Mouse (Mus musculus) intestine, embryonic 16.5 days (tissue): Measurements from ENCODE around the gene Grap. TPM values are rescaled to one million over a fixed set of nuclear protein-coding genes. Genes with fewer than 3 reads are reported as not detected.
A peak's percentile ranks its signal among the peaks of the same experiment; 100 is the strongest.

Experiments used
- ATAC-seq: fragments of 200-750 bp; cut with Nextera tagmentation; 2 replicates; pipeline ENCODE4 v1.8.0; 2017; ENCODE audit warnings: moderate TSS enrichment, moderate library complexity
- H3K27ac ChIP-seq: fragments of 300-500 bp; sonication (generic); 2 replicates; pipeline ENCODE4 v1.5.1; 2014; ENCODE audit warnings: mild to moderate bottlenecking, low read length
- H3K27me3 ChIP-seq: fragments of 300-500 bp; sonication (generic); replicated peaks from 2 replicates; pipeline ENCODE4 v1.6.1; 2014; ENCODE audit warnings: low read length, control low read depth, mixed read lengths; ENCODE audit not compliant: control insufficient read depth, insufficient read depth
- H3K36me3 ChIP-seq: fragments of 300-500 bp; sonication (generic); 2 replicates; pipeline ENCODE4 v1.6.1; 2014; ENCODE audit warnings: low read length, control low read depth; ENCODE audit not compliant: control insufficient read depth, insufficient read depth
- H3K4me1 ChIP-seq: fragments of 300-500 bp; sonication (generic); 2 replicates; pipeline ENCODE4 v1.6.1; 2014; ENCODE audit warnings: low read length, control low read depth, mixed read lengths; ENCODE audit not compliant: control insufficient read depth, insufficient read depth
- H3K4me2 ChIP-seq: fragments of 300-500 bp; sonication (generic); 2 replicates; pipeline ENCODE4 v1.6.1; 2014; ENCODE audit warnings: low read depth, low read length, control low read depth
- H3K4me3 ChIP-seq: fragments of 300-500 bp; sonication (generic); 2 replicates; pipeline ENCODE4 v1.5.1; 2014; ENCODE audit warnings: mild to moderate bottlenecking, low read length
- H3K9ac ChIP-seq: fragments of 300-500 bp; sonication (generic); 2 replicates; pipeline ENCODE4 v1.6.1; 2014; ENCODE audit warnings: low read depth, low read length
- H3K9me3 ChIP-seq: fragments of 300-500 bp; sonication (generic); 2 replicates; pipeline ENCODE4 v1.6.1; 2016; ENCODE audit warnings: low read length, control low read depth; ENCODE audit not compliant: control insufficient read depth
- WGBS: fragments of 180-500 bp; shearing (Covaris S2); extraction: QIAGEN DNeasy Blood & Tissue Kit; methylation state at CpG from one replicate; pipeline ENCODE4 v1.1.7; 2014; 5-methylcytosine and 5-hydroxymethylcytosine counted together
- polyA plus RNA-seq: library from polyadenylated mRNA; unstranded; fragments of >200 nt; fragmentation: Nextera tagmentation; extraction: Ambion mirVana; gene quantifications from 2 replicates; pipeline ENCODE4 v1.2.1, GENCODE M21; 2015

Gene Grap
- polyA plus RNA-seq, 1 experiment from 2014 or later, result 8.6 TPM

GRCm38 (mm10) chr11:61708928-61709327 is 55.9 kb downstream of the Grap start:
- Histone ChIP-seq H3K4me2 (no peak overlapping the region), H3K4me1 (no peaks in the 10 kb centered on the region), H3K9me3 (no peaks in the 10 kb centered on the region), H3K36me3 (no peaks in the 10 kb centered on the region), H3K27ac (no peak overlapping the region), H3K4me3 (no peak overlapping the region), H3K9ac (no peak overlapping the region), H3K27me3 (no peaks in the 10 kb centered on the region)
- no peak for ATAC-seq
- 58% methylated on average over 3 of the region's 3 CpGs for WGBS

- no peaks in the 10 kb centered on the region for H3K4me1 ChIP-seq
- H3K4me2 ChIP-seq, result no peak overlapping the region
- ATAC-seq, result no peak
- no peaks in the 10 kb centered on the region for H3K36me3 ChIP-seq
- no peak overlapping the region for H3K27ac ChIP-seq
- H3K9ac ChIP-seq, result no peak overlapping the region
- no peak overlapping the region for H3K4me3 ChIP-seq
- no peaks in the 10 kb centered on the region for H3K27me3 ChIP-seq
- H3K9me3 ChIP-seq, result no peaks in the 10 kb centered on the region
- 64% methylated on average over 15 of the region's 15 CpGs for WGBS
These were observed 60.2 kb downstream of the Grap start for GRCm38 (mm10) chr11:61713157-61713855.

GRCm38 (mm10) chr11:61714346-61715117 is 61.5 kb downstream of the Grap start:
- no peaks in the 10 kb centered on the region for H3K27me3 ChIP-seq
- 49% methylated on average over 11 of the region's 11 CpGs for WGBS
- no peak overlapping the region for H3K4me3 ChIP-seq
- H3K36me3 ChIP-seq, result no peaks in the 10 kb centered on the region
- no peak overlapping the region for H3K4me2 ChIP-seq
- H3K9me3 ChIP-seq, result no peaks in the 10 kb centered on the region
- H3K4me1 ChIP-seq, result no peaks in the 10 kb centered on the region
- ATAC-seq, result peak; percentile 81
- no peak overlapping the region for H3K9ac ChIP-seq
- no peak overlapping the region for H3K27ac ChIP-seq

GRCm38 (mm10) chr11:61715130-61715529 is 62.1 kb downstream of the Grap start:
- Histone ChIP-seq H3K9me3 (no peaks in the 10 kb centered on the region), H3K36me3 (no peaks in the 10 kb centered on the region), H3K27me3 (no peaks in the 10 kb centered on the region), H3K4me1 (no peaks in the 10 kb centered on the region), H3K4me3 (no peak overlapping the region), H3K9ac (no peak overlapping the region), H3K27ac (no peak overlapping the region), H3K4me2 (no peak overlapping the region)
- 0 out of 2 replicates have a peak, but pooled peaks have one; percentile 7 for ATAC-seq
- WGBS, result 65% methylated on average over 6 of the region's 6 CpGs

- H3K27ac ChIP-seq, result no peak overlapping the region
- H3K27me3 ChIP-seq, result no peaks in the 10 kb centered on the region
- H3K36me3 ChIP-seq, result no peaks in the 10 kb centered on the region
- no peak overlapping the region for H3K4me2 ChIP-seq
- H3K9ac ChIP-seq, result no peak overlapping the region
- no peaks in the 10 kb centered on the region for H3K4me1 ChIP-seq
- ATAC-seq, result no peak
- H3K4me3 ChIP-seq, result no peak overlapping the region
- no peaks in the 10 kb centered on the region for H3K9me3 ChIP-seq
- 70% methylated on average over 5 of the region's 5 CpGs for WGBS
These were observed 64.9 kb downstream of the Grap start for GRCm38 (mm10) chr11:61717990-61718389.

GRCm38 (mm10) chr11:61719387-61719786 is 66.3 kb downstream of the Grap start:
- no peak overlapping the region for H3K4me2 ChIP-seq
- H3K27ac ChIP-seq, result no peak overlapping the region
- H3K4me3 ChIP-seq, result no peak overlapping the region
- no peaks in the 10 kb centered on the region for H3K4me1 ChIP-seq
- no peak overlapping the region for H3K9ac ChIP-seq
- no peak for ATAC-seq
- no peaks in the 10 kb centered on the region for H3K27me3 ChIP-seq
- WGBS, result 42% methylated on average over 3 of the region's 3 CpGs
- H3K36me3 ChIP-seq, result no peaks in the 10 kb centered on the region
- H3K9me3 ChIP-seq, result no peaks in the 10 kb centered on the region

GRCm38 (mm10) chr11:61719826-61720225 is 66.8 kb downstream of the Grap start:
- no peak for ATAC-seq
- no peaks in the 10 kb centered on the region for H3K27me3 ChIP-seq
- 75% methylated on average over 8 of the region's 8 CpGs for WGBS
- no peaks in the 10 kb centered on the region for H3K9me3 ChIP-seq
- H3K4me3 ChIP-seq, result no peak overlapping the region
- no peaks in the 10 kb centered on the region for H3K36me3 ChIP-seq
- H3K4me1 ChIP-seq, result no peaks in the 10 kb centered on the region
- no peak overlapping the region for H3K27ac ChIP-seq
- no peak overlapping the region for H3K9ac ChIP-seq
- no peak overlapping the region for H3K4me2 ChIP-seq

- H3K9me3 ChIP-seq, result no peaks in the 10 kb centered on the region
- no peaks in the 10 kb centered on the region for H3K27me3 ChIP-seq
- ATAC-seq, result no peak
- no peak within 1 kb of the TSS for H3K4me2 ChIP-seq
- H3K4me1 ChIP-seq, result no peaks in the 10 kb centered on the region
- H3K9ac ChIP-seq, result no peak within 1 kb of the TSS
- H3K4me3 ChIP-seq, result no peak within 1 kb of the TSS
- 75% methylated on average over 3 of the region's 3 CpGs for WGBS
- no peak within 1 kb of the TSS for H3K27ac ChIP-seq
- no peaks in the 10 kb centered on the region for H3K36me3 ChIP-seq
These were observed 67.6 kb downstream of the Grap start, which contains the start of gene Slc5a10 for GRCm38 (mm10) chr11:61720636-61721035. Gene Slc5a10, minus strand, starts transcription at chr11:61720826.

- Histone ChIP-seq H3K4me3 (no peak overlapping the region), H3K27ac (no peak overlapping the region), H3K9ac (no peak overlapping the region), H3K9me3 (no peaks in the 10 kb centered on the region), H3K27me3 (no peaks in the 10 kb centered on the region), H3K4me1 (no peaks in the 10 kb centered on the region), H3K4me2 (no peak overlapping the region), H3K36me3 (no peaks in the 10 kb centered on the region)
- no peak for ATAC-seq
- 79% methylated on average over 5 of the region's 5 CpGs for WGBS
These were observed 69.0 kb downstream of the Grap start for GRCm38 (mm10) chr11:61722077-61722476.
